Mouse (Mus musculus) MN1 (cell line): ENCODE measurements around the gene Mpdu1.
"Not testable (repeated sequence)": the region's sequence is repeated elsewhere in the genome, so short reads cannot be mapped to it uniquely, and the experiment has no call there.

Experiments used
- DNase-seq: peaks from one replicate; pipeline ENCODE4 v3.0.0-alpha.2; 2016; ENCODE audit warnings: low spot score

Gene Mpdu1

DNA sequence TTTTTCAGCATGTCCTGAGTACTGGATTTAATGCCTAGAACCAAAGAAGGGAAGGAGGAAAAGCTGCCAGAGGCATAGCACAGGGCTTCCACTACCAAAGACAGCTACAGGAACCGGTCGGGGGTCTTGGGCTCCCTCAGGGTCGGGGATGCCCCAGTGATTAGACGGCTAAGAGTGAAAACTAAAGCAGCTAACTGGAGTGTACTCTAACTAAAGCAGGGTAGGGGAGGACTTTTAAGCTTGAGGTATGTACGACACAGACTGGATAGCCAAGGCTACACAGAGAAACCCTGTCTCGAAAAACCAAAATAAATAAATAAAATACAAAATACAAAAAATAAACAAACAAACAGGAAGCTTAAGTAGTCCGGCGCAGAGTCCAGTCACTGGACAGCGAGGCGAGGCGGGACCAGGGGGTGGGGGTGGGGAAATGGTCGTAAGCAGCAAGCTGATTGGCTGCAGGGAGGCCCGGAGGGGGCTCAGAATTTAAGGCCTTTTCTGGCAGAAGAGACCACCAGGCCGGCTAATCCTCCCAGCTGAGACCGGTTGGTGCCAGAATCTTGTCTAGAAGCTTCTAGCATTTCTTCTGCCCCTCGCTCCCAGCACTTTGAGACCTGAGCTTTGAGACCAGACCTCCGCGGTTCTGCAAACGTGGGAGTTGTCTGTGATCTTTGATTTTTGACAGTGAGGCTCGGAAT lies 40.7 kb downstream of the Mpdu1 start, which contains the start of gene Sat2:
Gene Sat2 (plus strand): TSS at position 454 of the 698 bp plus-strand sequence.
- DNase-seq, result peak; percentile 58

DNA sequence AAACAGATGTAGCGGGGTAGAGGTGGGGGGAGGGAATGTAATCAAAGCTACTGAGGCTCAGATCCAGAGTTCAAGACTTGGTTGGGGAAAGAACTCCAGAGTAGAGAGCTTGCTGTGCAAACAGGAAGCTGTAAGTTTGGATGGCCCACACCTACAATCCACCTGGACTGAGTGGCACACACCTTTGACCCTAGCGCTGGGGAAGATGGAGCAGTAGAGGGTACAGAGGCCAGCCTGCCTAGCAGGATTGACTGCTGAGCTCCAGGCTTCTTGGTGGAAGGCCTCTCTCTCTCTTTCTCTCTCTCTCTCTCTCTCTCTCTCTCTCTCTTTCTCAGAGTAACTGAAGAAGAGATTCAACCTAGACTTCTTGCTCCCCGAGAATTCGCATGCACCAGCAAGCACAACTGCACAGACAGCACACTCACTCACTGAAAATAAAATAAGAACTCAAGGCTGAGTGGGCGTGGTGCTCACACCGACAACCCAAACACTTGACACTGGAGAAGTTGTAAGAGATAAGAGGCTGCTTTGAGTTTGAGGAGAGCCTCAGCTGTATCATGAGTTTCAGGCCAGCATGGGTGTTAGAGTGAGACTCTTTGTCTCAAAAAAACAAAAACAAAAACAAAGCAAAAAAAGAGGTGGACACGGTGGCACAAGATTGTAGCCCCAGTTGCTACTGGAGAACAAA lies 41.9 kb downstream of the Mpdu1 start:
- no peak for DNase-seq

GRCm38 (mm10) chr11:69617805-69618204 lies 44.6 kb downstream of the Mpdu1 start, which contains the start of gene Shbg:
Shbg (minus strand) TSS chr11:69617905.
- no peak for DNase-seq

DNA sequence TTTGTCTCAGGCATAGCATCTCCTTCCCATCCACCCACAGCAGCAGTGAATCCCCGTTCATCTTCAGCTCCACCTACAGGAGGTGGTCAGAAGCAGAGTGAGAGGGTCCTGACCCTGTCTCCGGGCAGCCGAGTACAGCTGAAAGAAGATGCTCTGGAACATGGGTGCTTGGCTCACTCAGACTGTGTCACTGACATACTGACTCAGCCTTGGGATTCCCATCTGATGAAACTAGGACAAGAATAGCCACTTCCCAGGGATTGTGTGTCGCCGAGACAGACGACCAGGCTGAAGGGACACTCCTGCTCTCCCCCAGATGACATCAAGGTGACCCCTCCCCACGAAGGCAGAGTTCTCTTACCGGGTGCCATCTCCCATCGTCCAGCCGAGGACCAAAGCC lies 45.7 kb downstream of the Mpdu1 start:
- DNase-seq, result no peak

DNA sequence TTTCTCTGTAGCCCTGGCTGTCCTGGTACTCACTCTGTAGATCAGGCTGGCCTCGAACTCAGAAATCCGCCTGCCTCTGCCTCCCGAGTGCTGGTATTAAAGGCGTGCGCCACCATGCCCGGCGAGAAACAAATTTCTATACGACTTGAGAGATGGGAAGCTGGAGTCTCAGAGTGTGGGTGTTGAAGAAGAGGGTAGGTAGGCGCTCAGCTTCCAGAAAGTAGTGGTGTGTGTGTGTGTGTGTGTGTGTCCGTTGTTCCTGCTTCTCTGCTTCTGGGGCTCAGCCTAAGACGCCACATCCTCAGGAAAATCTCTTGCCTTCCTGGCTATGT lies 48.2 kb downstream of the Mpdu1 start:
- DNase-seq, result not testable (repeated sequence)

DNA sequence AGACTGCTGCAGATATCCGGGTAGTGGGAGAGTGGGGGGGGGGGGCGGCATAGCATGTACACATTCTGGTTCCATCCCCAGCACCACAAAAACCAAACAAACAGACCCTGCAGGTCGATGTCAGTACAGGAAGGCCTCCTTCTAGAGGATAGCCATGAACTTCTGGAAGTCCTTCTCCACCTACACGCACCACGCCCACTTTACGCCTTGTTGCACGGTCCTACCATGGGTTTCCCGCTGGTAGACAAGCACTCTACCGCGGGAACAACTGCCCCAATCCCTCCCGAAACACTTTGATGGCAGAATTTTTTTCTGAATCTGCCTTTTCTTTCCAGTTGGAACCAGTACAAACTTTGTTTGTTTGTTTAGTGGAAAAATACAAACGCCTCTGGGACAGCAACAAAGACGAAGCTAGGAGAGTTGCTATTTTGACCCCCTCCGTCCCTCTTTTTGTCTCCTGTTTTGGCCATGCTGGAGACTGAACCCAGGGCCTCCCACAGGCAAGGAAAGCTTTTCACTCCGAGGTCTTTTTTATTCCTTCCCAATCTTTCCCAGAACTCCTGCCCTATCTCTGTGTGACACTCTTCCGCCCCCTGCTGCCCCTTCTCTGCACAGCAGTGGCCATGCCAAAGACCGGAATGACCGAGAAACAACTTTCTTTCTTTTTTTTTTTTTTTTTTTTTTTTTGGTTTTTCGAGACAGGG lies 48.7 kb downstream of the Mpdu1 start:
- DNase-seq, result peak; percentile 83

- no peak for DNase-seq
These were observed 51.5 kb downstream of the Mpdu1 start for GRCm38 (mm10) chr11:69610899-69611298.

DNA sequence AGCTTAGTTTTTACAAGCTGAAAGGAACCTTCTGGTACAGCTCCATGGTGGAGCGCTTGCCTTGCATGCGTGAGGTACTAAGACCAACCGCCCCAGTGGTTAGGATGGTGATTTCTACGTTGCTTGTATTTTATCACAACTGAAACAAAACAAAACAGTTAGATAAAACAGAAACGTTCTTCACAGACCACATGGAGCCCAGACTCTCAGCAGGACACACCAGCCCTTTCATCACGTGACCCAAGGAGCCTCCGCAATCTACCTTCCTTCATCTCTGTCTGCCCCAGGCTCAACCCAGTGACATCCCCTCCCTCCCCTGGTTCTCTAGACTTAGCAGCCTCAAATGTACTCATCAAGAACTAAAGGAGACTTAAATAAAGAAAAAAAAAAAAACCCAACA lies 53.0 kb downstream of the Mpdu1 start:
- DNase-seq, result no peak

DNA sequence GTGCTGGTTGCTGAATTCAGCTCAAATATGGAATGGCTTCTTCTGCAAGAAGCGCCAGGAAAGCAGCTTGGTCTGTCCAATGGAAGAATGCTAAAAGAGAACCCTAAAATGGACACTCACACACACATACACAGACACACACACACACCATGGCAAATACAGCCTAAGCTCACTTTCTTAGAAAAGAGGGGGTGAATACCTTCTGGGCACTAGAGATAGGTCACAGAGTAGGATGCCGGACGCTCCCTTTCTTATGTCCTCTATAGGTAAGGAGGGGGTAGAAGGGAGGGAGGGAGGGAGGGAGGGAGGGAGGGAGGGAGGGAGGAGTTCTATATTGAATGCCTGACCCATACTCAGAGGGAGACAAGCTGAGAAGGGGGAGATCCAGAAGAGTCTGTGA lies 53.9 kb downstream of the Mpdu1 start:
- no peak for DNase-seq

- no peak for DNase-seq
These were observed 55.6 kb downstream of the Mpdu1 start for GRCm38 (mm10) chr11:69606832-69607231.
